8 mouse cellular contexts compared by ENCODE assay signal in the genomic region with DNA sequence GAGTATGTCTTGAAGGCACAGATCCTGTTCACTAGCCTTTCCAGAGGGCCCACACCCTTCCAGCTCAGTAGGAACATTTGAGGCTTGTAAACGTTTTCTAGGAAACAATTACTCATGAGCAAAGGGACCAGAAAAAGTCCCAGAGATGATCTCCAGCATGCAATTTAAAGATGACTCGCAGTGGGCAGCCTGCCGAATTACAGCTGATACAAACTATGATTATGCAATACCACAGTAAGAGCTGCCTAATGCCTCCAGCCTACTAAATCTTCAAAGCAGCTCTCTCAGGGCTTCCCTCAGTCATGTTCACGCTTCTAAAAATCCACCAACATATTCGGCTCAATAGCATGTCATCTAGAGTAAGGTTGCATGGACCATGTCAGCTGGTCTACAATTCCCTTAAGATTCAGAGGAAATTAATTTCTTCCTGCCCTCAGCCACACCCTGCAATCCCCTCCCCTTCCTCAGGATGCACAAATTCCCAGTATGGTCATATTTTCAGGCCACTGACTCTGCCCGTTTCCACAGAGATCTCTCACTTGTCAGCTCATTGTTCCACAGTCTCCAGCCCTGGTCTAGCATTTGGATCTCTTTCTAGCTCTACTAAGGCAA.
DNase-seq lines count a peak whose midpoint lies in the region.

No protein-coding gene starts in this region.

- peak; percentile 61 to 76 for DNase-seq in frontal cortex, adult 2 months (ENCODE audit: extremely low spot score in 1 of 2, low spot score in 1 of 2)
- DNase-seq in frontal cortex, postnatal 10 days (ENCODE audit: low spot score in 2 of 2) = no peak
- peak; percentile 80 for DNase-seq in brain, adult 2 months (ENCODE audit: low read depth, low spot score)
- DNase-seq in heart, postnatal 36 days = peak; percentile 67 to 73
- peak; percentile 31 to 77 for DNase-seq in left cerebral cortex, adult 9 months (ENCODE audit: low spot score in 2 of 2)
- peak; percentile 44 to 80 for DNase-seq in urinary bladder, postnatal 36 days (ENCODE audit: low spot score in 2 of 2)
- DNase-seq in thymus, postnatal 0 days (ENCODE audit: low spot score) = no peak
- no peak for DNase-seq in spleen, postnatal 4 days (ENCODE audit: low spot score in 2 of 2)

- intact Hi-C loops in heart, postnatal 36 days (cut with DNase I) = loop anchor here (2.0 kb wide), 1 partner anchor 34 kb away; no protein-coding TSS in a partner anchor

Comparison
In these comparisons a context has a peak if more than half of its experiments do, and no peak if none do; other contexts are left out.
1. DNase-seq: peak in frontal cortex, adult 2 months (2 of 2), brain, adult 2 months (single experiment), heart, postnatal 36 days (2 of 2), left cerebral cortex, adult 9 months (2 of 2) and urinary bladder, postnatal 36 days (2 of 2); none in frontal cortex, postnatal 10 days (0 of 2), thymus, postnatal 0 days (single experiment) and spleen, postnatal 4 days (0 of 2).